Mouse (Mus musculus) thymus, adult 2 months (tissue): ENCODE data around the gene Igf1r. TPM values are rescaled to one million over a fixed set of nuclear protein-coding genes. Genes with fewer than 3 reads are reported as not detected.

Source experiments
- DNase-seq: peaks from one replicate; pipeline ENCODE4 v3.0.0; 2021
- H3K27ac ChIP-seq: fragments of 200-500 bp; 2 replicates; pipeline ENCODE4 v1.5.1; 2012; ENCODE audit warnings: low read length, control low read depth; ENCODE audit not compliant: control insufficient read depth, insufficient read depth
- H3K27me3 ChIP-seq: fragments of 200-500 bp; 2 replicates; pipeline ENCODE4 v1.6.1; 2012; ENCODE audit warnings: mild to moderate bottlenecking, low read length, moderate library complexity, mixed read lengths; ENCODE audit not compliant: control insufficient read depth, insufficient read depth
- H3K36me3 ChIP-seq: fragments of 200-500 bp; 2 replicates; pipeline ENCODE4 v1.6.1; 2012; ENCODE audit warnings: mild to moderate bottlenecking, low read length, moderate library complexity; ENCODE audit not compliant: control insufficient read depth, insufficient read depth
- H3K4me1 ChIP-seq: fragments of 200-500 bp; replicated peaks from 2 replicates; pipeline ENCODE4 v1.6.1; 2012; ENCODE audit warnings: low read length; ENCODE audit not compliant: control insufficient read depth, insufficient read depth
- H3K4me3 ChIP-seq: fragments of 200-500 bp; 2 replicates; pipeline ENCODE4 v1.5.1; 2012; ENCODE audit warnings: mild to moderate bottlenecking, low read length, control low read depth, moderate library complexity; ENCODE audit not compliant: control insufficient read depth, insufficient read depth
- CTCF ChIP-seq: fragments of 200-500 bp; IDR thresholded peaks from 2 replicates; pipeline ENCODE4 v1.5.1; 2012; ENCODE audit warnings: mild to moderate bottlenecking, control low read depth, low read length, moderate library complexity, borderline replicate concordance; ENCODE audit not compliant: control insufficient read depth, poor library complexity, insufficient read depth; ENCODE audit errors: extremely low read depth
- POLR2A ChIP-seq: fragments of 200-500 bp; IDR thresholded peaks from 2 replicates; pipeline ENCODE4 v1.6.1; 2012; ENCODE audit warnings: mild to moderate bottlenecking, low read length, control low read depth, moderate library complexity; ENCODE audit not compliant: control insufficient read depth, poor library complexity, insufficient read depth; ENCODE audit errors: extremely low read depth
- WGBS: fragments of 180-500 bp; shearing (Covaris S2); methylation state at CpG from one replicate; pipeline ENCODE4 v1.1.7; 2018; 5-methylcytosine and 5-hydroxymethylcytosine counted together
- polyA plus RNA-seq: library from polyadenylated mRNA; depleted of rRNA; stranded (reverse); fragments of >200 nt; gene quantifications from 2 replicates; pipeline ENCODE4 v1.2.3, GENCODE M21; 2012

The Igf1r gene
- polyA plus RNA-seq, 1 experiment = 9.2 TPM

- TF ChIP-seq POLR2A (no peak), CTCF (no peak)
- no peak overlapping the region for H3K27ac ChIP-seq
- 89% methylated on average over 6 of the region's 6 CpGs for WGBS
These were observed 307.0 kb downstream of the Igf1r start for GRCm38 (mm10) chr7:68259523-68260081.

GRCm38 (mm10) chr7:68262612-68263200 lies 310.1 kb downstream of the Igf1r start:
- Histone ChIP-seq H3K4me3 (no peak overlapping the region), H3K27me3 (no peaks in the 10 kb centered on the region), H3K36me3 (no peaks in the 10 kb centered on the region), H3K4me1 (peaks cover 44% of the 10 kb centered on the region), H3K27ac (no peak overlapping the region)
- TF ChIP-seq CTCF (no peak), POLR2A (no peak)
- WGBS = 60% methylated on average over 8 of the region's 8 CpGs
- peak; percentile 40 for DNase-seq

More at GRCm38 (mm10) chr7:68259523-68260081, 307.0 kb downstream of the Igf1r start:
- peaks cover 37% of the 10 kb centered on the region for H3K4me1 ChIP-seq
- no peak for DNase-seq
- no peak overlapping the region for H3K4me3 ChIP-seq
- no peaks in the 10 kb centered on the region for H3K27me3 ChIP-seq
- no peaks in the 10 kb centered on the region for H3K36me3 ChIP-seq

- no peaks in the 10 kb centered on the region for H3K36me3 ChIP-seq
- no peaks in the 10 kb centered on the region for H3K27me3 ChIP-seq
- H3K4me1 ChIP-seq = peaks cover 37% of the 10 kb centered on the region
- H3K27ac ChIP-seq = peak overlapping the region; percentile 71
- H3K4me3 ChIP-seq = peak overlapping the region; percentile 29
- no peak for TF ChIP-seq CTCF
- TF ChIP-seq POLR2A = no peak
- WGBS = 23% methylated on average over 8 of the region's 8 CpGs
- DNase-seq = peak; percentile 38
These were observed 310.9 kb downstream of the Igf1r start for GRCm38 (mm10) chr7:68263346-68264027.

- Histone ChIP-seq H3K4me3 (peak within 1 kb of the TSS; percentile 29), H3K4me1 (peaks cover 36% of the 10 kb centered on the region), H3K27me3 (no peaks in the 10 kb centered on the region), H3K27ac (peak within 1 kb of the TSS; percentile 71), H3K36me3 (no peaks in the 10 kb centered on the region)
- no peak for TF ChIP-seq POLR2A
- TF ChIP-seq CTCF = no peak
- WGBS = 45% methylated on average over 25 of the region's 25 CpGs
- peak; percentile 47 for DNase-seq
These were observed 311.4 kb downstream of the Igf1r start, which contains the start of gene Pgpep1l for GRCm38 (mm10) chr7:68264028-68264453. Gene Pgpep1l (minus strand): TSS chr7:68264233.

GRCm38 (mm10) chr7:68264531-68264930 lies 311.9 kb downstream of the Igf1r start:
- Histone ChIP-seq H3K4me3 (peak overlapping the region; percentile 7), H3K27me3 (no peaks in the 10 kb centered on the region), H3K4me1 (peaks cover 36% of the 10 kb centered on the region), H3K27ac (peak overlapping the region; percentile 71), H3K36me3 (no peaks in the 10 kb centered on the region)
- TF ChIP-seq POLR2A = peak; percentile 62; the same call in 1 of the 2 replicates
- 0 out of 2 replicates have a peak, but pooled peaks have one; percentile 9 for TF ChIP-seq CTCF
- DNase-seq = peak; percentile 89
- 3% methylated on average over 14 of the region's 14 CpGs for WGBS

- TF ChIP-seq CTCF (no peak), POLR2A (no peak)
- H3K4me3 ChIP-seq = no peak overlapping the region
- no peaks in the 10 kb centered on the region for H3K36me3 ChIP-seq
- DNase-seq = peak; percentile 59
- WGBS = 27% methylated on average over 7 of the region's 7 CpGs
- peak overlapping the region; percentile 8; the same call in 1 of the 2 replicates for H3K27ac ChIP-seq
- H3K4me1 ChIP-seq = peaks cover 36% of the 10 kb centered on the region
- H3K27me3 ChIP-seq = no peaks in the 10 kb centered on the region
These were observed 312.8 kb downstream of the Igf1r start for GRCm38 (mm10) chr7:68265391-68265790.
